In the genomic region with DNA sequence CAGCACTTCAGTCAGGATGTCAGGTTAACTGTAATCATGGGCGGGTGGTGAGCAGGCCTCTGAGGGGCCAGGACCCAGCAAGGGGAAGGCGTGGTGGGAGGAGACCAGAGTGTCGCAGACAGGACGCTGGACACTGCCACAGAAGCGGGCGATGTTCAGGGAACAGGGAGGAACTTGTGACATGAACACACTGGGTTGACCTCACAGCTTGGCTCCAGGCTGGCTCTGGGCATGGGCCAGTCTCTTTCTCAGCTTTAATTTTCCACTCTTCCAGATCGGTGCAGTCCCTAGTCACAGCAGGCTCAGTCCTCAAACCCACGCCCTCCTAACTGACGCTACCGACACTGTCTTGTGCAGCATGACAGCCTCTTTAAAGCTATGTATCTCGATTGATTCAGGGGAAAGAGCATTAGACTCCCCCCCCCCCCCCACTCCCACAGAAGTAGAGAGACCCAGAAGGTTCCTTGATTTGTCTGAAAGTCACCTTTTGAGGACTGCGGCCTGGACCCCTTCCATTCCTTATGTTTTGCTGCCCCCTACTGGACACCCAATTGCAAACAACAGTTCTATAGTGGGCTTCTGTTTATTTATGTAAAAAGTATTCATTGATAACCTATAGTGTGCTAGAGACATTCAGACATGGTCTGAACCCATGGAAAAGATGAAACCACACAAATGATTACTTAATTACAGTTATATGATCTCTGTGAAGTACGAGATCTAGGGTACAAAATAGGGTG, we compare ENCODE assay signal across 8 mouse cellular contexts. TPM values are rescaled to one million over a fixed set of nuclear protein-coding genes. Genes with fewer than 3 reads are reported as not detected.
DNase-seq lines count a peak whose midpoint lies in the region; ATAC-seq and TF ChIP-seq lines count a peak whose summit lies in the region.

No protein-coding gene starts in this region.

- TF ChIP-seq CTCF in C2C12 (IDR thresholded peaks at IDR 0.05; ENCODE audit: control insufficient read depth, insufficient read depth, insufficient read length), result no peak

- WGBS in intestine, embryonic 15.5 days, result 55% methylated on average over 13 of the region's 13 CpGs
- 52% methylated on average over 13 of the region's 13 CpGs for WGBS in liver, embryonic 11.5 days
- WGBS in neural tube, embryonic 13.5 days, result 60% methylated on average over 13 of the region's 13 CpGs

- ATAC-seq in common myeloid progenitor, adult 5-6 weeks (replicated peaks; ENCODE audit: low read depth, poor library complexity, severe bottlenecking), result peak; percentile 86
- ATAC-seq in intestine, embryonic 15.5 days, result 0 out of 2 replicates have a peak, but pooled peaks have one; percentile 43
- ATAC-seq in liver, embryonic 11.5 days (replicated peaks; ENCODE audit: low FRiP score), result no peak; the same call in 1 of the 2 replicates
- peak; percentile 75; the same call in 1 of the 2 replicates for ATAC-seq in neural tube, embryonic 13.5 days (ENCODE audit: low read depth)

- no peak overlapping the region for H3K4me2 ChIP-seq in intestine, embryonic 15.5 days (replicated peaks)
- no peak overlapping the region for H3K4me2 ChIP-seq in liver, embryonic 11.5 days
- H3K4me2 ChIP-seq in neural tube, embryonic 13.5 days, result no peak overlapping the region

- peaks cover 7% of the 10 kb centered on the region for H3K27me3 ChIP-seq in C2C12 (ENCODE audit: control insufficient read depth, insufficient read depth, insufficient read length)
- H3K27me3 ChIP-seq in intestine, embryonic 15.5 days (replicated peaks), result 0 out of 2 replicates have a peak, but pooled peaks cover 5% of the 10 kb centered on the region
- H3K27me3 ChIP-seq in liver, embryonic 11.5 days (replicated peaks; ENCODE audit: control insufficient read depth, insufficient read depth, low read length), result peaks cover 3% of the 10 kb centered on the region; the same call in 1 of the 2 replicates
- H3K27me3 ChIP-seq in neural tube, embryonic 13.5 days, result no peaks in the 10 kb centered on the region; the same call in 1 of the 2 replicates

- H3K79me3 ChIP-seq in C2C12 (ENCODE audit: low read depth), result no peaks in the 10 kb centered on the region

- H3K9ac ChIP-seq in intestine, embryonic 15.5 days, result no peak overlapping the region
- H3K9ac ChIP-seq in liver, embryonic 11.5 days (ENCODE audit: low read depth, low read length), result no peak overlapping the region
- no peak overlapping the region for H3K9ac ChIP-seq in neural tube, embryonic 13.5 days

- H3K36me3 ChIP-seq in C2C12 (ENCODE audit: control insufficient read depth, insufficient read depth), result no peaks in the 10 kb centered on the region
- H3K36me3 ChIP-seq in intestine, embryonic 15.5 days, result no peaks in the 10 kb centered on the region
- no peaks in the 10 kb centered on the region for H3K36me3 ChIP-seq in liver, embryonic 11.5 days (ENCODE audit: control insufficient read depth, insufficient read depth, low read length)
- no peaks in the 10 kb centered on the region for H3K36me3 ChIP-seq in neural tube, embryonic 13.5 days

- no peak overlapping the region for H3K27ac ChIP-seq in intestine, embryonic 15.5 days
- H3K27ac ChIP-seq in liver, embryonic 11.5 days (ENCODE audit: low read depth, low read length), result no peak overlapping the region
- no peak overlapping the region for H3K27ac ChIP-seq in neural tube, embryonic 13.5 days (replicated peaks)

- H3K79me2 ChIP-seq in C2C12 (ENCODE audit: control insufficient read depth, insufficient read depth), result no peaks in the 10 kb centered on the region

- H3K4me3 ChIP-seq in C2C12 (ENCODE audit: insufficient read depth, poor library complexity, severe bottlenecking), result no peak overlapping the region
- H3K4me3 ChIP-seq in intestine, embryonic 15.5 days (replicated peaks), result no peak overlapping the region
- H3K4me3 ChIP-seq in liver, embryonic 11.5 days (ENCODE audit: low read depth, low read length), result no peak overlapping the region
- no peak overlapping the region for H3K4me3 ChIP-seq in neural tube, embryonic 13.5 days

- no peaks in the 10 kb centered on the region for H3K4me1 ChIP-seq in intestine, embryonic 15.5 days (replicated peaks)
- no peaks in the 10 kb centered on the region for H3K4me1 ChIP-seq in liver, embryonic 11.5 days (replicated peaks; ENCODE audit: control insufficient read depth, insufficient read depth, low read length)
- H3K4me1 ChIP-seq in neural tube, embryonic 13.5 days (replicated peaks), result no peaks in the 10 kb centered on the region

- peak overlapping the region; percentile 24 for H3ac ChIP-seq in C2C12 (ENCODE audit: control insufficient read depth, insufficient read length, low read depth)

- peak; percentile 73 for DNase-seq in R1 (ENCODE audit: low read depth, low spot score)
- DNase-seq in gastrocnemius, postnatal 25 days, result peak; percentile 57
- peak; percentile 49 for DNase-seq in liver, embryonic 11.5 days (ENCODE audit: low spot score)
- peak; percentile 71 for DNase-seq in urinary bladder, postnatal 14 days (ENCODE audit: low spot score)

- H3K9me3 ChIP-seq in intestine, embryonic 15.5 days, result no peaks in the 10 kb centered on the region
- H3K9me3 ChIP-seq in liver, embryonic 11.5 days (ENCODE audit: control insufficient read depth, low read length), result no peaks in the 10 kb centered on the region
- H3K9me3 ChIP-seq in neural tube, embryonic 13.5 days, result no peaks in the 10 kb centered on the region

TF ChIP-seq in C2C12, 6 proteins besides CTCF, POLR2A, EP300 and RAD21:
- no peak for TF ChIP-seq MYOG (IDR thresholded peaks at IDR 0.05; ENCODE audit: control insufficient read depth, extremely low read depth, insufficient read length)
- no peak for TF ChIP-seq CEBPB (IDR thresholded peaks at IDR 0.05; ENCODE audit: low read depth)
- TF ChIP-seq MAX (IDR thresholded peaks at IDR 0.05), result no peak
- TF ChIP-seq FOSL1 (IDR thresholded peaks at IDR 0.05; ENCODE audit: insufficient read depth, low read length, poor library complexity, severe bottlenecking), result no peak
- TF ChIP-seq MYOD1 (IDR thresholded peaks at IDR 0.05; ENCODE audit: control insufficient read depth, insufficient read length, low read depth), result no peak

RNA-seq across cellular contexts. Expression of gene Mmp24, which starts 10.3 kb away (rescaled TPM):
- polyA plus RNA-seq in C2C12 (2012; fragmentation: generic; extraction: Trizol), result 0.04 TPM
- 0.32 TPM in 1 of 2 replicates, not detected in the other for total RNA-seq in common myeloid progenitor, adult 5-6 weeks (2017)
- not detected for total RNA-seq in gastrocnemius, postnatal 25 days (2021)
- polyA plus RNA-seq in intestine, embryonic 15.5 days (2015; fragmentation: Nextera tagmentation; extraction: Ambion mirVana), result 0.24 and 0.37 TPM in 2 replicates
- polyA plus RNA-seq in liver, embryonic 11.5 days (2014; fragmentation: Nextera tagmentation; extraction: Ambion mirVana), result 0.04 TPM in 1 of 2 replicates, not detected in the other
- polyA plus RNA-seq in neural tube, embryonic 13.5 days (2015; fragmentation: Nextera tagmentation; extraction: Ambion mirVana), result 11.7 and 12.2 TPM in 2 replicates

RNA-seq across cellular contexts. Expression of gene Procr, which starts 13.9 kb away (rescaled TPM):
- 4.4 TPM for polyA plus RNA-seq in C2C12 (2012; fragmentation: generic; extraction: Trizol)
- 0.39 and 3.4 TPM in 2 replicates for total RNA-seq in common myeloid progenitor, adult 5-6 weeks (2017)
- 10 to 100 TPM in 1 of 2 experiments, 1 to 10 TPM in 1; 5.9 to 12.4 TPM for total RNA-seq in gastrocnemius, postnatal 25 days (2021)
- polyA plus RNA-seq in intestine, embryonic 15.5 days (2015; fragmentation: Nextera tagmentation; extraction: Ambion mirVana), result 20.2 and 20.4 TPM in 2 replicates
- polyA plus RNA-seq in liver, embryonic 11.5 days (2014; fragmentation: Nextera tagmentation; extraction: Ambion mirVana), result 2.6 TPM in 2 replicates
- polyA plus RNA-seq in neural tube, embryonic 13.5 days (2015; fragmentation: Nextera tagmentation; extraction: Ambion mirVana), result 4.5 and 5.1 TPM in 2 replicates

RNA-seq across cellular contexts. Expression of gene Gm17581, which starts 29.2 kb away (rescaled TPM):
- not detected for polyA plus RNA-seq in C2C12 (2012; fragmentation: generic; extraction: Trizol)
- total RNA-seq in common myeloid progenitor, adult 5-6 weeks (2017), result not detected in 2 replicates
- total RNA-seq in gastrocnemius, postnatal 25 days (2021), result not detected
- not detected in 2 replicates for polyA plus RNA-seq in intestine, embryonic 15.5 days (2015; fragmentation: Nextera tagmentation; extraction: Ambion mirVana)
- not detected in 2 replicates for polyA plus RNA-seq in liver, embryonic 11.5 days (2014; fragmentation: Nextera tagmentation; extraction: Ambion mirVana)
- polyA plus RNA-seq in neural tube, embryonic 13.5 days (2015; fragmentation: Nextera tagmentation; extraction: Ambion mirVana), result not detected in 2 replicates

RNA-seq across cellular contexts. Expression of gene Edem2, which starts 35.6 kb away (rescaled TPM):
- polyA plus RNA-seq in C2C12 (2012; fragmentation: generic; extraction: Trizol), result 19.0 TPM
- 27.8 and 36.5 TPM in 2 replicates for total RNA-seq in common myeloid progenitor, adult 5-6 weeks (2017)
- 1 to 10 TPM; 3.9 to 5.0 TPM for total RNA-seq in gastrocnemius, postnatal 25 days (2021)
- polyA plus RNA-seq in intestine, embryonic 15.5 days (2015; fragmentation: Nextera tagmentation; extraction: Ambion mirVana), result 60.5 and 92.0 TPM in 2 replicates
- polyA plus RNA-seq in liver, embryonic 11.5 days (2014; fragmentation: Nextera tagmentation; extraction: Ambion mirVana), result 34.5 and 35.5 TPM in 2 replicates
- 38.9 and 40.3 TPM in 2 replicates for polyA plus RNA-seq in neural tube, embryonic 13.5 days (2015; fragmentation: Nextera tagmentation; extraction: Ambion mirVana)

RNA-seq across cellular contexts. Expression of gene BC029722, which starts 54.4 kb away (rescaled TPM):
- 32.9 TPM for polyA plus RNA-seq in C2C12 (2012; fragmentation: generic; extraction: Trizol)
- total RNA-seq in common myeloid progenitor, adult 5-6 weeks (2017), result 12.5 and 15.3 TPM in 2 replicates
- 10 to 100 TPM; 22.3 to 25.3 TPM for total RNA-seq in gastrocnemius, postnatal 25 days (2021)
- 22.0 and 24.1 TPM in 2 replicates for polyA plus RNA-seq in intestine, embryonic 15.5 days (2015; fragmentation: Nextera tagmentation; extraction: Ambion mirVana)
- 5.6 and 6.8 TPM in 2 replicates for polyA plus RNA-seq in liver, embryonic 11.5 days (2014; fragmentation: Nextera tagmentation; extraction: Ambion mirVana)
- 24.1 and 28.7 TPM in 2 replicates for polyA plus RNA-seq in neural tube, embryonic 13.5 days (2015; fragmentation: Nextera tagmentation; extraction: Ambion mirVana)
